Comparison of ENCODE assay signal across 8 mouse cellular contexts in the genomic region with DNA sequence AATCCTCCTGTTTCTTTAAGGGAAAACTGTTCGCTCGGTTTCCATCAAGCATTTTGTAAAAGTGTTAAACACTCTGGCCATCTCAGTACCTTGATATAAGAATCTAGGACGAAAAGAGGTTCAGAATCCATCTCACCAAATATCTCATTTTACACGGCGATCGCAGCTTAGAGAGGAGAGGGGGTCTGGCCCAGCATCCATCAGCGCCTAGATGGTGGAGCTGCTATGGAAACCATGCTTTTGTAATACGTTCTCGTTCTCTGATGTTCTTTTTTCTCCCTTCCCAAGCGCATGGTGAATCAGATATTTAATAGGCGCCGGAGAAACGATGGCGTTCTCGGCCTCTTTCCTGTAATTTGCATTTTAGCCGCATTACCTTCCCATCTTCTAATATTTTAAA. TPM values are rescaled to one million over a fixed set of nuclear protein-coding genes. Genes with fewer than 3 reads are reported as not detected.
DNase-seq lines count a peak whose midpoint lies in the region; ATAC-seq lines count a peak whose summit lies in the region.

No protein-coding gene starts in this region.

- H3K9ac ChIP-seq in lung, embryonic 15.5 days, result no peak overlapping the region
- H3K9ac ChIP-seq in intestine, embryonic 16.5 days (ENCODE audit: low read depth, low read length), result no peak overlapping the region
- no peak overlapping the region for H3K9ac ChIP-seq in stomach, embryonic 16.5 days (ENCODE audit: low read length)

- H3K36me3 ChIP-seq in lung, embryonic 15.5 days, result no peaks in the 10 kb centered on the region
- H3K36me3 ChIP-seq in intestine, embryonic 16.5 days (ENCODE audit: control insufficient read depth, insufficient read depth, low read length), result no peaks in the 10 kb centered on the region
- H3K36me3 ChIP-seq in stomach, embryonic 16.5 days (ENCODE audit: control insufficient read depth, insufficient read depth, low read length), result no peaks in the 10 kb centered on the region

- no peak overlapping the region for H3K27ac ChIP-seq in lung, embryonic 15.5 days
- H3K27ac ChIP-seq in intestine, embryonic 16.5 days (ENCODE audit: low read length), result no peak overlapping the region
- no peak overlapping the region for H3K27ac ChIP-seq in stomach, embryonic 16.5 days (ENCODE audit: low read length)

- H3K4me1 ChIP-seq in lung, embryonic 15.5 days, result no peaks in the 10 kb centered on the region
- H3K4me1 ChIP-seq in intestine, embryonic 16.5 days (ENCODE audit: control insufficient read depth, insufficient read depth, low read length), result peaks cover 5% of the 10 kb centered on the region; the same call in 1 of the 2 replicates
- H3K4me1 ChIP-seq in stomach, embryonic 16.5 days (ENCODE audit: control insufficient read depth, insufficient read depth, low read length), result peaks cover 3% of the 10 kb centered on the region; the same call in 1 of the 2 replicates

- peaks cover 25% of the 10 kb centered on the region; the same call in 1 of the 2 replicates for H3K27me3 ChIP-seq in lung, embryonic 15.5 days
- peaks cover 7% of the 10 kb centered on the region; the same call in 1 of the 2 replicates for H3K27me3 ChIP-seq in intestine, embryonic 16.5 days (replicated peaks; ENCODE audit: control insufficient read depth, insufficient read depth, low read length)
- peaks cover 4% of the 10 kb centered on the region; the same call in 1 of the 2 replicates for H3K27me3 ChIP-seq in stomach, embryonic 16.5 days (ENCODE audit: control insufficient read depth, insufficient read depth, low read length)

- peak overlapping the region; percentile 99 for H3K4me2 ChIP-seq in lung, embryonic 15.5 days
- peak overlapping the region; percentile 97 for H3K4me2 ChIP-seq in intestine, embryonic 16.5 days (ENCODE audit: low read depth, low read length)
- peak overlapping the region; percentile 85 for H3K4me2 ChIP-seq in stomach, embryonic 16.5 days (ENCODE audit: low read depth, low read length)

- peak; percentile 33 to 48 for DNase-seq in cerebellum, postnatal 14 days
- DNase-seq in cerebellum, adult 18-20 months, result no peak
- DNase-seq in lung, postnatal 36 days, result no peak
- no peak for DNase-seq in right cerebral cortex, adult 2 months (ENCODE audit: low spot score in 2 of 2)
- DNase-seq in urinary bladder, adult 18-20 months (ENCODE audit: low spot score in 2 of 2), result no peak

- no peaks in the 10 kb centered on the region for H3K9me3 ChIP-seq in lung, embryonic 15.5 days
- no peaks in the 10 kb centered on the region for H3K9me3 ChIP-seq in intestine, embryonic 16.5 days (ENCODE audit: control insufficient read depth, low read length)
- no peaks in the 10 kb centered on the region for H3K9me3 ChIP-seq in stomach, embryonic 16.5 days (replicated peaks; ENCODE audit: control insufficient read depth, low read length)

- no peak for ATAC-seq in lung, embryonic 15.5 days (ENCODE audit: borderline replicate concordance, extremely low read depth, low FRiP score, low TSS enrichment)
- ATAC-seq in intestine, embryonic 16.5 days, result no peak
- ATAC-seq in stomach, embryonic 16.5 days (ENCODE audit: insufficient read depth, low FRiP score), result no peak

- peak overlapping the region; percentile 58 for H3K4me3 ChIP-seq in lung, embryonic 15.5 days
- H3K4me3 ChIP-seq in intestine, embryonic 16.5 days (ENCODE audit: low read length), result peak overlapping the region; percentile 74
- peak overlapping the region; percentile 72 for H3K4me3 ChIP-seq in stomach, embryonic 16.5 days (replicated peaks; ENCODE audit: low read length)

- 20% methylated on average over 16 of the region's 16 CpGs for WGBS in lung, embryonic 15.5 days
- 25% methylated on average over 16 of the region's 16 CpGs for WGBS in intestine, embryonic 16.5 days
- 26% methylated on average over 16 of the region's 16 CpGs for WGBS in stomach, embryonic 16.5 days

RNA-seq across cellular contexts. Expression of a gene that starts 1.2 kb away (rescaled TPM):
- polyA plus RNA-seq in lung, embryonic 15.5 days (2015; fragmentation: Nextera tagmentation; extraction: Ambion mirVana), result 9.4 and 10.1 TPM in 2 replicates
- polyA plus RNA-seq in intestine, embryonic 16.5 days (2015; fragmentation: Nextera tagmentation; extraction: Ambion mirVana), result 10.7 and 16.2 TPM in 2 replicates
- 16.0 and 17.1 TPM in 2 replicates for polyA plus RNA-seq in stomach, embryonic 16.5 days (2015; fragmentation: Nextera tagmentation; extraction: Ambion mirVana)

RNA-seq across cellular contexts. Expression of a gene that starts 15.6 kb away (rescaled TPM):
- 27.0 and 28.1 TPM in 2 replicates for polyA plus RNA-seq in lung, embryonic 15.5 days (2015; fragmentation: Nextera tagmentation; extraction: Ambion mirVana)
- polyA plus RNA-seq in intestine, embryonic 16.5 days (2015; fragmentation: Nextera tagmentation; extraction: Ambion mirVana), result 15.9 and 18.7 TPM in 2 replicates
- polyA plus RNA-seq in stomach, embryonic 16.5 days (2015; fragmentation: Nextera tagmentation; extraction: Ambion mirVana), result 24.0 and 25.9 TPM in 2 replicates

RNA-seq across cellular contexts. Expression of a gene that starts 50.5 kb away (rescaled TPM):
- polyA plus RNA-seq in lung, embryonic 15.5 days (2015; fragmentation: Nextera tagmentation; extraction: Ambion mirVana), result 155 and 160 TPM in 2 replicates
- 102 and 104 TPM in 2 replicates for polyA plus RNA-seq in intestine, embryonic 16.5 days (2015; fragmentation: Nextera tagmentation; extraction: Ambion mirVana)
- polyA plus RNA-seq in stomach, embryonic 16.5 days (2015; fragmentation: Nextera tagmentation; extraction: Ambion mirVana), result 159 and 182 TPM in 2 replicates

Comparison
In these comparisons a context has a peak if more than half of its experiments do, and no peak if none do; other contexts are left out.
1. DNase-seq: peak in cerebellum, postnatal 14 days (2 of 2); none in cerebellum, adult 18-20 months (0 of 2), lung, postnatal 36 days (single experiment), right cerebral cortex, adult 2 months (0 of 2) and urinary bladder, adult 18-20 months (0 of 2).
2. Peak in every context shown above with its lines, with median percentiles within 50 percentile points of each other: H3K4me2 ChIP-seq and H3K4me3 ChIP-seq.